Mouse (Mus musculus) G1E-ER4 (cell line): ENCODE results near the gene Atxn10. TPM values are rescaled to one million over a fixed set of nuclear protein-coding genes. Genes with fewer than 3 reads are reported as not detected.

Experiments
- GATA1 ChIP-seq: IDR thresholded peaks from one replicate; pipeline ENCODE4 v1.8.0; 2012; ENCODE audit warnings: low read length, inconsistent platforms
- polyA plus RNA-seq: library from polyadenylated mRNA; stranded (reverse); fragments of >175 nt; gene quantifications from 2 replicates; pipeline ENCODE4 v1.2.3, GENCODE M21; 2012

Gene Atxn10
- polyA plus RNA-seq, 1 experiment: 108 TPM

DNA sequence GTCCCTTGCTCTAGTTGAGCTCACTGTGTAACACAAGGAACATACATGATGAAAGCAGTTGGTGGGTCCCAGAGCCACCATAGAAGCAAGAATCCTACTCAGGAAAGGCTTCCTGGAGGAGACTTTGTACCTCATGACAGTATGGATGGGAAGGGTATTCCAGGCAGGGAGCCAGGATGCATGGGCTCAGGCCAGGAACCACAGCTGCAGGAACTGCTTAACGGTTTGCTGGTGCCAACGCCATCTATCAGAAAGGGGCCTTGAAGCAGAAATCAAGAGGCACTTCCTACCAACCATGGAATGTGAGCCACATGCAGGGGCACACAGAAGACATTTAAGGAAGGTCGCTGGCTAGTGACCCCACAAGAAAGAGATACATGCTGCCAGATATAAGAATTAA, 138.7 kb downstream of the Atxn10 start:
- no peak for TF ChIP-seq GATA1

DNA sequence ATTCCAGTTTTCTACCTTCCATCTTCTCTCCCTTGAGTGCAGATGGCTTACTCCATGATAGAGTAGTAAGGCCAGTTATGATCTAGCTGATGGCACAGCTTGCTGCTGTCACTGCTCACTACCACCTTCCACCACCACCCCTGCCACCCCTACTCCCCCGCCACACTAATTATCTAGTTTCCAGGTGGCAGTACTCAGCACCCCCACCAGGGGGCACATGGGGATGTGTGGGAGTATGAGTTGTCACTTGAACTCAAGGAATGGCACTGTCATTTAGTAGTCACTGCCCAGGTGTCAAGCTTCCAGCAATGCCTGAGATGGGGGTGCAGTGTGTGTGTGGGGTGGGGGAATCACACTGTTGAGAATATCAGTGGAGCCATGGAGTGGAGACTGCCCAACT, 141.5 kb downstream of the Atxn10 start:
- no peak for TF ChIP-seq GATA1

DNA sequence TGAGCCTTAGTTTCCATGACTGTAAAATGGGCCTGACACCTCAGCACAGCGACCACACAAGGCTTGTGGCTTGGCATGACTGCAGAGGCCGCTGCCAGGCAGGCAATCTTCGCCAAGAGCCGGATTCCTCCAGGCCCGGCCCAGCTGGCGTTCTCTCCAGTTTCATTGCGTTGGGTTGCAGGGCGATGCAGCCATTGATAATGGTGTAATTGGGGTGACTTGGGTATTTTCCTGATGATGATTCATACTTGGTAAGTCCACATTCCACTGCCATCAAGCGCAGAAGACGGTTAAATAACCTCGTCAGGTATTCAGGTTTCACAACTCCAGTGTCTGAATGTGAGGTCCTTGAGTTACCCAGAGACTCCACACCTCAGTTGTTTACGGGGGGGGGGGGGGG, 143.3 kb downstream of the Atxn10 start:
- no peak for TF ChIP-seq GATA1

DNA sequence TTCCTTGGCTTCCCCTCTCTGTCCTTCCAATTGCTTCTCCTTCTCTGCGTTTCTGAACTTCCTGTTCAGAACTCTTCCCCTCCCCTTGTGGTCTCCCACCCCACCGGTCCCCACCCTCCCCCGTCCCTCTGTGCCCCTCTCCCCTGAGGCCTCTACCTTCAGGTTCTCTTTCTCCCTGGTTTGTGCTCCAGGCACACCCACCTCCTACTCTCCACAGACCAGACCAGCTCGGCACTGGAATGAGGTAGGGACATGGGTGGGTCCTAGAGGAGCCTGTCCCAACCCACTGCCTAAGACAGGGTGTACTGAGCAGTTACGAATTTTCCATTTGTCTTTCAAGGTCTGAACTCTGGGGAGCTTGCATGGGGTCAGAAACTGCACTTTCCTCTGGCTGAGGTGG, 143.9 kb downstream of the Atxn10 start:
- no peak for TF ChIP-seq GATA1

DNA sequence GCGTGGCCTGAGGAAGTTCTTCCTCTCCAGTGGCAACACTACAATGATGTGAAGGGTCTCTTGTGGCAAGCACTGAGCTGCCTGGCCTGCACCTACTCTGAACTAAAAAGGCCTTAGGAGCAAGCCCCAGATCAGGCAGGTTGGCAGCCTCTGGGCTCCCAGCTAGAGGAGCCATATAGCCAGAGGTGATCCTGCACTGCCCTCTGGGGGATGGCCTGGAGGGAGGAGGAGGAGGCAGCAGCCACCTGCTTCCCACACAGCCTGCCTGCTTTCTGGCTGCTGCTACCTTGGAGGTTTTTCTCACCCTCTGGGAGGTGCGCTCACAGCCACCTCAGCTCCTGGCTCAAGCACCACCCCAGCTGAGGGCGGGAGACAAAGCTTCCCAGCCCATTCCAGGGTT, 144.6 kb downstream of the Atxn10 start:
- no peak for TF ChIP-seq GATA1

DNA sequence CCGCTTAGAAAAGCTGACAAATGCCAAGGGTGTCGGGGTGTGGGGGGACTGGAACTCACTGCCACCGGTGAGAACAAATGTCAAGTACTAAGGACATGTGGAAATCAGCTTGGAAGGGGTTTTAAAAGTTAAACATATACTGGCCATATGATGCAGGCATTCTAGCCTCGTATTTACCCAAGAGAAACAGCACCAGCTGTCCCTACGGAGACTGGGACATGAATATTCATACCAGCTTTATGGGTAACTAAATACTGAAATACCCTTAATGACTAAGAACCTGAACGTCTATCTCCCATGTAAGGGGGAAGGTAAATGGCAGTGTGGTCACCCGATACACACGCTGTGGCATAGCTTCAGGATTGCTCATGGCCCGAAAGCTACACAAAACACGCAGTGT, 152.9 kb downstream of the Atxn10 start:
- no peak for TF ChIP-seq GATA1

DNA sequence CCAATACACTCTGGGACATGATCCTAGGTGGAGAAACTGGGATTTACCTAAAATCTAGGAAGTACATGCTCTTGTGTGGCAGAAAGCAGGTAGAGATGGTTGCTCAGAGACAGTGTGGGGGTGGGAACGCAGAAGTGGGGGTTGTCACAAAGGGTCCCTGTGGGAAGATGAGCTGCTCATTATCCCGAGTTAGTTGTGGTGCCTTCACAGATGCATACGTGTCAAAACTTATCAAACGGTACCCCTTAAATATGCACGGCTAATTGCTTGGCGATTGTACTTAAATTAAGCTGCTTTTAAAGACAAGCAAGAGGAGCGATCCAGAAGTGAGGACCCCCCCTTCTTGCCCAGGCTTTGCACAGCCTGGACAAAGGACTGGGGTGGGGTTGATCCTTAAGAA, 153.7 kb downstream of the Atxn10 start:
- TF ChIP-seq GATA1: no peak

DNA sequence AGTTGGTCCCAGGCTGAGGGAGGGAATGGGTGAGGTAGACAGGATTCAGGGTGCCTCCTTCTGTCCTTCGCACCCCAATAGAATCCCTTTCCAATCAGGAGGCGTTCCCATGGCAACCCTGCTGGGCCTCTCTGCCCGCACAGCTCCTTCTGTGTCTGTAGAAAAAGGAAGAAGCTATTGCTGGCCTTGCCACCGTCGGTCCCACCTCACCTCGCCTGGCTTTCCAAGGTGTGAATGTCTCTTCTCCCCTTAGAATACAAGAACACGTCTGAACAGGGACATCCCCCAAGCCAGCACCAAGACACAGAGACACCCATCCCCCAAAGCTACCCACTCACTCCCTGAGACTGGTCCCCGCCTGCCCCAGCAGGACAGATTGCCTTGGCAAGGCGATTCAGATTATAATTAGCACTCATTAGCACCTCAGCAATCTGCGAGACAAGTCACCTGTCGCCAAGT, 158.1 kb downstream of the Atxn10 start:
- no peak for TF ChIP-seq GATA1

DNA sequence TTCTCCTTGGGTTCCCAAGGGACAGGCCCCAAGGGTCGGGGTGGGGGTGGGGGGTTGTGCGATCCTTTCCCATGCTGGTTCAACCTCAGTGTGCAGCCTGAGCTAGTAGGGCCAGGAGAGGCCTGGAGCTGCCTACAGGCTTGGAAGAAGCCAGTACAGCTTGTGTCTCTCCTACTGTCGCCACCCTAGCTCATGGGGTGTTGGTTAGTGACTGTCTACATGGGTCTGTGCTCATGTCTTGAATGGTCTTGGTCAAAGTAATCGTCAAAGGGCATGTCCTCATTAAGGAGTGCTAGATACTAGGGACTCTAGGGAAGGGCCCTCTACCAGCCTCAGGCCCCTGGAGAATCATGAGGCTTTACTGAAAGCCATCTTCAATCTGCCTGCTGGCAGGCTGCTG, 161.5 kb downstream of the Atxn10 start:
- TF ChIP-seq GATA1: no peak

DNA sequence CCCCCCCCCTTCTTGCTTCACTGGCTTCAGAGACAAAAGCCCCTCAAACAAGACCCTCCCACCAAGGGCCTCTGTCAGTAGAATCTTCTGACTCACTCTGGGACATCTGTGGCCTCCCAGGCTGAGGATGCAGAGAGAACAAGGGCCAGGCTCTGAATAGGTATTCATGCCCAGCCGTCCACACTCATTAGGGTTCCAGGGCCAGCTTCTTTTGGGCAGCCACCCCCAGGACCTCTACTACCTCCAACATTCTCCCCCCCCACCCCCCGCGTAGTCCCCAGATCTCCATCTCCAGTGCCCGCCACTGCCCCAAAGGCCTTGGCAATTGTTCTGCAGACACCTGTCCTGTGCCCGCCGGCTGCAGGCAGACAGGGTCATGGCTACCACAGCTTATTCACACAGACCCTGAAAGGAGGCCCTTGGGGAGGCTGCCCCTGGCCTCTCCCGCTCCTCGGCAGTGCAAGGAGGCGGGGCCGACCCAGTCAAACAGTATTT, 162.0 kb downstream of the Atxn10 start:
- no peak for TF ChIP-seq GATA1

DNA sequence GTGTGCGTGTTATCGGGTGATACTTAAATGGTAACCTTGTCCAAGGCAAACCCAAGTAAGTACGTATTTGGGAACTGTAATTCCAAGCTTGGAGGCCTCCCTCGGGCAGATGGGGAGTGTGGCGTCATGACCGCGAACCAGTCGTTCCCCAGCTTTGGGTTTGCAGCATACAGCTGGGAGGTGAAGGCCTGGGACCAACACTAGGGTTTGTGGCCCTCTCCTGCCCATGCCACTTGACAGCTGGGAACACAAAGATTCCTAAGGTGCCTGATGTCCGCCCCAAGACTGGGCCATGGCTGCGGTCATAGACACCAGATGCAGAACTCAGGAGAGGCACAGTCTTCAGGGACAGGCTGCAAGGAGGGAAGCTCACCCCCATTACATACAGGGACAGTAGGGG, 164.2 kb downstream of the Atxn10 start:
- no peak for TF ChIP-seq GATA1

DNA sequence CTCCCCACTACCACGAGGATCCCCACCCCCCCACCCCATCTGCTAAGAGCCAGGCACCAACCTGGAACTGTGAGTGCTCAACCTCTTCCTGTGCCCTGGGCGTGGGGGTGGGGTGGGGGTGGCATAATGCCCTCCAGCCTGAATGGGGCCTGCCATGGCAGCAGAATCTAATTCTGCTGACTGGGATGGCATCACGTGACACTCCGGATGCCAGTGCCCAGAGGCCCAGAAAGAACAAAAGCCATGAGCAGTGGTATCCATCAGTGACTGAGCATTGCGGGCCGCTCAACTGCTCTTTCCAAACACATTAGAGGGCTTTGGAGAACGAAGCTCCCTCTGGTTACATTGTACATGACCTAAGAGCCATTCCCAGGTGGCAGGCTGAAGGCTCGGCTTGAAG, 167.1 kb downstream of the Atxn10 start, which contains the start of gene 7530416G11Rik:
Gene 7530416G11Rik (minus strand): TSS at position 101 of the 400 bp plus-strand sequence.
- no peak for TF ChIP-seq GATA1

DNA sequence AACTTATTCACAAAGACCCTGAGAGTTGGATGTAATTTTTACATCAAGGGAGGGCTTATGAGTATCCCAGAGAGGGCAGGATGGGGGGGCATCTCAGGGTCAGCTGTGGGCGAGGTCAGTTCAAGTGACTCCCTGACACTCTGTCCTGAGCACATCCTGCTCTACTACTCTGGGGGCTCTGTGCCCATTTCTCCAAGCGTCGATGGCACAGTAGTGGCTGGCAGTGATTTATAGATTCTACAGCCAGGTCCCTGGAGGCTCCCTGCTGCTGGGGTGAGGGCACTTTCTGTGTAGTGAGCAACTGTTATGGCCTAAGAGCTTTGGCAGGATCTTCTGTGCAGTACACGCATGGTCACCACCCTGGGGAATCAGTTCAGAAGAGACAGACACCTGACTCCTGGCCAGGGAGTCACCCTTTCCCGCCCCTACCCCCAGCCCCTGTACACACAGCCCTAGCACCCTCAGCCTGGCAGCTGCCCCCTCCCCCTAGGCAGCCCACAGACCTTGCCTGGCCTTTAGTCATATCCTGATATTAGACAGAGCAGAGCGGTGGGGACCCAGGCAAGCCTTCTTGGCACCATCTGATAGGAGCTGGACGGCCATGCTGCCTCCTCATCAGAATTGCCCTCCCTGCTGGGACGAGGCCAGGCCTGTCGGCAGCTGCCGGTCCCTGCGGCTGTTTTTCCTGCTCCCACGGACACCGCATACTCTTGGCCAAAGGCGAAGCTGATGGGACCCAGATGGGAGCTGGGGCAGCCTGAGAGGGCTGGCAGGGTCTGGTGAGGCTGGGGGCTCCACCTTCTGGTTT, 169.3 kb downstream of the Atxn10 start:
- TF ChIP-seq GATA1: no peak

DNA sequence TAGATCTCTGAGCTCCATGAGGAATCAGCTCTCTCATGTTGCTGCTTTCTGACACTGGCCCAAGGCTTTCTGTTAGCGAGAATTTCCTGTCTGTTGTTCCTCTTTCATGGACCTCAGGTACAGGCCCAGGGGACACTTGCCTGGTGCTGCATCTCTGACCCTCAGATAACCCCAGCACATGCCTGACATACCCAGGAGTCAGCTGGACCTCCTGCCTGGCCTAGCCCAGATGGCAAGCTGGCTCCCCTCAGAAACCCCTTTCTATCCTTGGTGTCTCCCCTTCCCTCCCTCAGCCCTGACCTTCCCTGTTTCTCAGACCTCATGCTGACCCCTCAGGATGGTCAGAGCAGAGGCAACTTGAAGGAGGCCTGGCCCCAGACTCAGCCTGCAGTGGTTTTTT, 170.6 kb downstream of the Atxn10 start:
- no peak for TF ChIP-seq GATA1

DNA sequence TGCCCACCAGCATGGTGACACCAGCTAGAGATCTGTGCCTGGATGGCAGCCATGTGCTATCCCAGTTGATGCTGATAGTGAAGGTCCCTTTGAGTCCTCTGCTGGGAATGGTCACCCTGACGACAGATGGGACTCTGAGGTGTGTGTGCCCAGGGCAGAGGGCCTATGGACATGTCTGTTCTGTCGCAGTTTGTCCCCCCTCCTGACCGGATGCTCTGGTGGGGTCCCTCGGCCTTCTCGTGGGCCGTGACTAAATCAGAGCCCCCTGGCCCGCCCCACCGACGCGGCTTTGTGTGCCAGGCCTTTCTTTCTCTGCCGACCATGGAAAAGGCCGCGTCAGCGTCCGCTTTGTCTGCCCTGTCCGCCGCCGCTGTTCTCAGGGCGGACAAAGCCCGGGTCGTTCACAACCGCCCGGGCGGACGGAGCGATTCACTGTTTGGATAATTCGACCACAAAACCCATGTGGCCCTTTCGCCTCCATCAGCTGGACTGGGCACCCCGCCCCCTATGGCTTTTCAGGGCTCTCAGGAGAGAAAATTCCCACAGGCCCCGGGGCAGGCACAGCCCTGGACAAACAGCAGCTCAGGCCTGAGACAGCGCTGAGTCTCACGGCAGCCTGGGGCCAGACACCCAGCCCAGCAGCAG, 171.4 kb downstream of the Atxn10 start:
- no peak for TF ChIP-seq GATA1

Other genes with a start within 250 kb of the Atxn10 start
- gene Smc1b, start 204.3 kb upstream of the Atxn10 start, polyA plus RNA-seq: not detected in 2 replicates
- not detected in 2 replicates for gene Ribc2, start 204.2 kb upstream of the Atxn10 start, polyA plus RNA-seq
- gene Fbln1, start 130.3 kb upstream of the Atxn10 start, polyA plus RNA-seq: not detected in 2 replicates
- gene 7530416G11Rik, start 167.0 kb downstream of the Atxn10 start, polyA plus RNA-seq: not detected in 2 replicates
- not detected in 2 replicates for gene Wnt7b, start 246.2 kb downstream of the Atxn10 start, polyA plus RNA-seq